Mouse (Mus musculus) C2C12 (cell line): ENCODE measurements around the gene Rnpepl1.

Experiments used
- CEBPB ChIP-seq: IDR thresholded peaks from one replicate; pipeline ENCODE4 v1.6.1; 2011; ENCODE audit warnings: low read depth, mild to moderate bottlenecking, control low read depth, moderate library complexity
- CTCF ChIP-seq: IDR thresholded peaks from one replicate; pipeline ENCODE4 v1.5.1; 2011; ENCODE audit not compliant: control insufficient read depth, insufficient read depth, insufficient read length
- MAX ChIP-seq: IDR thresholded peaks from one replicate; pipeline ENCODE4 v1.6.1; 2011; ENCODE audit warnings: mild to moderate bottlenecking, control low read depth
- MYOD1 ChIP-seq: IDR thresholded peaks from one replicate; pipeline ENCODE4 v1.6.1; 2011; ENCODE audit warnings: low read depth; ENCODE audit not compliant: control insufficient read depth, insufficient read length
- MYOG ChIP-seq: IDR thresholded peaks from one replicate; pipeline ENCODE4 v1.6.1; 2011; ENCODE audit not compliant: control insufficient read depth, insufficient read length; ENCODE audit errors: extremely low read depth
- USF1 ChIP-seq: IDR thresholded peaks from one replicate; pipeline ENCODE4 v1.6.1; 2011; ENCODE audit warnings: low read depth, mild to moderate bottlenecking, control low read depth, moderate library complexity

- no peak for TF ChIP-seq MAX
- no peak for TF ChIP-seq CTCF
- no peak for TF ChIP-seq MYOG
- no peak for TF ChIP-seq MYOD1
- TF ChIP-seq USF1, result no peak
- TF ChIP-seq CEBPB, result peak; percentile 22
Observed at GRCm38 (mm10) chr1:92971879-92972795, 61.6 kb downstream of the Rnpepl1 start.
